Mouse (Mus musculus): ENCODE measurements at regions not wholly inside any gene's neighbourhood (a gene's known extent, or its start where the extent isn't known, plus 50 kb on each side); places are given as distances from the start of the nearest gene placed in this dataset.
A peak's percentile ranks its signal among the peaks of the same experiment; 100 is the strongest.

- 84% methylated on average over 2 of the region's 2 CpGs for WGBS
- Histone ChIP-seq H3K27ac (0 out of 2 replicates have a peak overlapping the region, but pooled peaks have one; percentile 69), H3K4me3 (ENCODE audit: low read length) (no peak overlapping the region), H3K9me3 (ENCODE audit: low read length) (no peaks in the 10 kb centered on the region), H3K4me2 (ENCODE audit: low read depth, low read length) (no peak overlapping the region), H3K36me3 (ENCODE audit: insufficient read depth, low read length) (no peaks in the 10 kb centered on the region), H3K27me3 (ENCODE audit: insufficient read depth, low read length) (no peaks in the 10 kb centered on the region), H3K4me1 (ENCODE audit: insufficient read depth, low read length) (peaks cover 4% of the 10 kb centered on the region; the same call in 1 of the 2 replicates), H3K9ac (replicated peaks; ENCODE audit: low read length) (no peak overlapping the region)
- no peak for TF ChIP-seq CTCF (IDR thresholded peaks at IDR 0.05; ENCODE audit: low read depth)
- DNase-seq (ENCODE audit: low spot score): no peak
- ATAC-seq: no peak
Measured at GRCm38 (mm10) chr17:9773744-9774143, 104.2 kb upstream of the Pabpc6 start.

GRCm38 (mm10) chr17:9768275-9768674 is 98.8 kb upstream of the Pabpc6 start:
- Histone ChIP-seq H3K9ac (replicated peaks; ENCODE audit: low read length) (no peak overlapping the region), H3K27me3 (ENCODE audit: insufficient read depth, low read length) (no peaks in the 10 kb centered on the region), H3K36me3 (ENCODE audit: insufficient read depth, low read length) (no peaks in the 10 kb centered on the region), H3K9me3 (ENCODE audit: low read length) (no peaks in the 10 kb centered on the region), H3K4me3 (ENCODE audit: low read length) (no peak overlapping the region), H3K4me2 (ENCODE audit: low read depth, low read length) (no peak overlapping the region), H3K4me1 (ENCODE audit: insufficient read depth, low read length) (peaks cover 4% of the 10 kb centered on the region; the same call in 1 of the 2 replicates), H3K27ac (peak overlapping the region; percentile 67; the same call in 1 of the 2 replicates)
- no peak for TF ChIP-seq CTCF (IDR thresholded peaks at IDR 0.05; ENCODE audit: low read depth)
- ATAC-seq (no peak), DNase-seq (ENCODE audit: low spot score) (no peak)

GRCm38 (mm10) chr17:9765680-9766250 is 96.2 kb upstream of the Pabpc6 start:
- H3K27me3 ChIP-seq (ENCODE audit: insufficient read depth, low read length): no peaks in the 10 kb centered on the region
- no peak overlapping the region for H3K4me2 ChIP-seq (ENCODE audit: low read depth, low read length)
- no peak overlapping the region for H3K9ac ChIP-seq (replicated peaks; ENCODE audit: low read length)
- H3K4me3 ChIP-seq (ENCODE audit: low read length): no peak overlapping the region
- ATAC-seq (no peak), DNase-seq (ENCODE audit: low spot score) (peak; percentile 25)
- 37% methylated on average over 5 of the region's 5 CpGs for WGBS
- TF ChIP-seq CTCF (IDR thresholded peaks at IDR 0.05; ENCODE audit: low read depth): no peak
- H3K9me3 ChIP-seq (ENCODE audit: low read length): no peaks in the 10 kb centered on the region
- H3K27ac ChIP-seq: peak overlapping the region; percentile 90
- peaks cover 10% of the 10 kb centered on the region for H3K4me1 ChIP-seq (ENCODE audit: insufficient read depth, low read length)
- no peaks in the 10 kb centered on the region for H3K36me3 ChIP-seq (ENCODE audit: insufficient read depth, low read length)

DNA sequence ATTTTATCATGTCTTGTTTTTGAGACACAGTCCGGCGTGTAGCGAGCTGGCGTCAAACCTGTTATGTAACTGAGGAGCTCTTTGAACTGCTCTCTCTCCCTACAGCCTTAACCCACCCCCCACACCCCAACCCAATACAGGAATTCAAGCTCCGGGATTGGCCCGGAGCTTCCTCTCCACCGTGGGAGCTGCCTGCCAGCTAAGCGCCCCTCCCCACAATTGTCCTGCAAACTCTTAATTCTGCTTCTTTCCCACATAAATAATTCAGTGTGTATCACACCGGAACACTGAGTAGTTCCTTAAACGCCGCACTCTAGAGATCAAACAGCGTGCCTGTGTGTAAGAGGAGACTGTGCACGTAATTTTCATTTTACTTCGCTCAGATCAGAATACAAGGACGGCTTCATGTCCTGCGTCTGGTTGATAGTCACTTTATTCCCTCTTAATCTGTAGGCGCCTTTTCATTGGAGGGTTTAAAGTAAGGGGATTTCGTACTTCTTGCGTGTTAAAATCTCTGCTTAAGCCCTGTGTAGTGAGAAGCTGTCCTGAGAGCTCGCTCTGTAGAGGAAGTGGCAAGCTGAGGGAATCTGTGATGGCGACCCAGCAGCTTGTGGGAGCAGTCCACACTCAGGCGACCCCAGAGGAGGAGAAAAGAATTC is 95.3 kb upstream of the Pabpc6 start:
- no peak for TF ChIP-seq CTCF (IDR thresholded peaks at IDR 0.05; ENCODE audit: low read depth)
- Histone ChIP-seq H3K27me3 (ENCODE audit: insufficient read depth, low read length) (no peaks in the 10 kb centered on the region), H3K36me3 (ENCODE audit: insufficient read depth, low read length) (no peaks in the 10 kb centered on the region), H3K9ac (replicated peaks; ENCODE audit: low read length) (peak overlapping the region; percentile 44), H3K27ac (peak overlapping the region; percentile 90), H3K9me3 (ENCODE audit: low read length) (no peaks in the 10 kb centered on the region), H3K4me2 (ENCODE audit: low read depth, low read length) (peak overlapping the region; percentile 72), H3K4me1 (ENCODE audit: insufficient read depth, low read length) (peaks cover 10% of the 10 kb centered on the region), H3K4me3 (ENCODE audit: low read length) (peak overlapping the region; percentile 41)
- under 1% methylated on average over 22 of the region's 22 CpGs for WGBS
- ATAC-seq (peak; percentile 93), DNase-seq (ENCODE audit: low spot score) (peak; percentile 81)

- Histone ChIP-seq H3K36me3 (ENCODE audit: insufficient read depth, low read length) (no peaks in the 10 kb centered on the region), H3K27ac (peak overlapping the region; percentile 80), H3K4me1 (ENCODE audit: insufficient read depth, low read length) (peaks cover 10% of the 10 kb centered on the region), H3K9ac (replicated peaks; ENCODE audit: low read length) (peak overlapping the region; percentile 14; the same call in 1 of the 2 replicates), H3K4me3 (ENCODE audit: low read length) (peak overlapping the region; percentile 18), H3K4me2 (ENCODE audit: low read depth, low read length) (peak overlapping the region; percentile 72), H3K27me3 (ENCODE audit: insufficient read depth, low read length) (no peaks in the 10 kb centered on the region), H3K9me3 (ENCODE audit: low read length) (no peaks in the 10 kb centered on the region)
- ATAC-seq (no peak), DNase-seq (ENCODE audit: low spot score) (peak; percentile 44)
- TF ChIP-seq CTCF (IDR thresholded peaks at IDR 0.05; ENCODE audit: low read depth): no peak
- WGBS: 11% methylated on average over 9 of the region's 9 CpGs
Measured at GRCm38 (mm10) chr17:9764041-9764606, 94.6 kb upstream of the Pabpc6 start.

GRCm38 (mm10) chr17:9763110-9763509 is 93.6 kb upstream of the Pabpc6 start:
- ATAC-seq (no peak), DNase-seq (ENCODE audit: low spot score) (peak; percentile 52)
- no peaks in the 10 kb centered on the region for H3K9me3 ChIP-seq (ENCODE audit: low read length)
- H3K27me3 ChIP-seq (ENCODE audit: insufficient read depth, low read length): no peaks in the 10 kb centered on the region
- H3K4me3 ChIP-seq (ENCODE audit: low read length): no peak overlapping the region
- WGBS: 12% methylated on average over 9 of the region's 9 CpGs
- no peak for TF ChIP-seq CTCF (IDR thresholded peaks at IDR 0.05; ENCODE audit: low read depth)
- H3K36me3 ChIP-seq (ENCODE audit: insufficient read depth, low read length): no peaks in the 10 kb centered on the region
- peak overlapping the region; percentile 80 for H3K27ac ChIP-seq
- peaks cover 10% of the 10 kb centered on the region for H3K4me1 ChIP-seq (ENCODE audit: insufficient read depth, low read length)
- peak overlapping the region; percentile 72; the same call in 1 of the 2 replicates for H3K4me2 ChIP-seq (ENCODE audit: low read depth, low read length)
- H3K9ac ChIP-seq (replicated peaks; ENCODE audit: low read length): no peak overlapping the region
